Mouse (Mus musculus): ENCODE measurements around the gene Hist1h2ah.

Hist1h2ah gene

DNA sequence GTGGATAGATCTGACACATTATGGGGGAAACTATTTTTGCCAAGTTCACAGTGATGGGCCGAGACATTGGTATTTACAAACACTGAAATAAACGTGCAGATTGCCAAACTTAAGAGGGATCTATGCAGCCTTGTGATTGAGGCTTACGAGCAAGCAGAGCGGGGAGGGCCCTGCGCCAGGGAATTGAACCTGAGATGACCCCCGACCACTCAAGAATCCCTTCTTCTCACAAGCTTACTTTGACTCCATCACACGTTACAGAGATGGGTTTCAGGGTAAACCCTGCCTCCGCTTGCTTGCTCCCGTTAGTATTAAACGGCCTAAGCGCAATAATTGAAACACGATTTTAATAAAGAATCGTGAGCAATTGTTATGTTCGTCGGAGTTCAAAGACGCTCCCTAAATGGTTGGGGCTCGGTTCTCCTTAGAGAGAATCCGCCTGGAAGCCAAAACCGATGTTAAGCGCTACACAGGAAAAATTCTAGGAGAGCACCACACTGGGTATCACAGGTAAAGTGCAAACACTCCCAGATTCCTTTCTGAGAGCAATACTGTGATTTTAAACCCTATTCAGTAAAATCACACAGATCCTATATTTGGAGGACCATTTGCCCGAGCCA, 38.1 kb downstream of the Hist1h2ah start:
- H3K4me3 ChIP-seq (replicated peaks; ENCODE audit: low read length) = peak overlapping the region; percentile 78
- TF ChIP-seq CTCF (conservative IDR thresholded peaks at IDR 0.05; ENCODE audit: low read length) = no peak
- TF ChIP-seq POU5F1 (IDR thresholded peaks at IDR 0.05; ENCODE audit: borderline replicate concordance, low read length) = no peak
- TF ChIP-seq NANOG (IDR thresholded peaks at IDR 0.05; ENCODE audit: borderline replicate concordance, low read length) = no peak
- H3K9me3 ChIP-seq (ENCODE audit: low read length) = no peaks in the 10 kb centered on the region
- peaks cover 67% of the 10 kb centered on the region for H3K27me3 ChIP-seq (ENCODE audit: insufficient read depth, low read length)
- no peaks in the 10 kb centered on the region for H3K36me3 ChIP-seq (ENCODE audit: insufficient read depth, low read length)
- H3K4me1 ChIP-seq (replicated peaks; ENCODE audit: low read depth, low read length) = peaks cover 60% of the 10 kb centered on the region

DNA sequence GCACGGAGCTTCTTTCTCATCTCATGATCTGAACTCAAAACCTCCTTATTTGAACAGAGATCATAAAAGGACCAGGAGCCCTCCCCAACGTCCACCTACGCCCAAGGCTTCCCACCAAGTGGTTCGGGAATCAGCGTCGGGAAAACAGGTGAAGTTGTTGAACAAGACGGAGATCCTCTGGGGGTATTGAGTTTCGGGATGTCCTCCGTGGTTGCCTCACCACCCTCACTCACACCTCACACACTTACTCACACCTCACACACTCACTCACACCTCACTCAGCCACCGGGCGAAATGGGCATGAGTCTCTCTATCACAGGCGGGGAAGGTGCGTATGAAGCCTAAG, 38.6 kb downstream of the Hist1h2ah start:
- Histone ChIP-seq H3K4me3 (replicated peaks; ENCODE audit: low read length) (peak overlapping the region; percentile 78), H3K27me3 (ENCODE audit: insufficient read depth, low read length) (peaks cover 62% of the 10 kb centered on the region), H3K9me3 (ENCODE audit: low read length) (no peaks in the 10 kb centered on the region), H3K4me1 (replicated peaks; ENCODE audit: low read depth, low read length) (peaks cover 59% of the 10 kb centered on the region), H3K36me3 (ENCODE audit: insufficient read depth, low read length) (no peaks in the 10 kb centered on the region)
- no peak for TF ChIP-seq CTCF (conservative IDR thresholded peaks at IDR 0.05; ENCODE audit: low read length)
- TF ChIP-seq POU5F1 (IDR thresholded peaks at IDR 0.05; ENCODE audit: borderline replicate concordance, low read length) = no peak

DNA sequence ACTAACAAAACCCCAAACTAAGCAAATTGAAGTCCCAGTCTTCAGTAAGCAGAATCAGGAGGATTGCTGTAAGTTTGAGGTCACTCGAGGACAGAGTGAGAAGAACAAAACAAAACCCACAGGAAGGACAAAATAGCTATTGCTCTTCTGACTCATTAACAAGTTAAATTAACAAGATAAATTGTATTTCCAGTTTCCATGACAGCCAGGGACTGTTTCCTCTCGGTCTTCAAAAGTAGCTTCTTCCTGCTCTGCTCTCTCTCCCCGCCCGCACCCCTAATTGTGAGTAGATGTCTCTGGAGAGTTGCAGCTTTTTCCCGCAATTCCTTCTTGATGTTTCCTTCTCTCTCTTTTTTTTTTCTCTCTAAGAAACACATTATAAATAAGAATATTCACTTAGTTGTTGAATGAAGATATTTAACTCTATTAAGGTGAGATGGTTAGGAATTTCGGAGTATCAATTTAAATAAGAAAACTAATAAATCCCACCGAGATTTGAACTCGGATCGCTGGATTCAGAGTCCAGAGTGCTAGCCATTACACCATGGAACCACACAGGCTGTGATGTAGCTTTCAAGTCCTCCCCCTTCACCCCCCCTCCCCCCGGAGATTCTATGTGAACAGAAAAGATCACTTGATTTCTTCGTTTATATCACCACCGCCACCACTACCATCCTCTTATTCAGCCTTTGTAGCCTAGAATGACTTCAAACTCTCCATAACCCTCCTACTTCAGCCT, 39.1 kb downstream of the Hist1h2ah start:
- Histone ChIP-seq H3K36me3 (ENCODE audit: insufficient read depth, low read length) (no peaks in the 10 kb centered on the region), H3K9me3 (ENCODE audit: low read length) (peaks cover 1% of the 10 kb centered on the region; the same call in 1 of the 2 replicates), H3K27me3 (ENCODE audit: insufficient read depth, low read length) (peaks cover 57% of the 10 kb centered on the region), H3K4me3 (replicated peaks; ENCODE audit: low read length) (peak overlapping the region; percentile 78), H3K4me1 (replicated peaks; ENCODE audit: low read depth, low read length) (peaks cover 55% of the 10 kb centered on the region)
- TF ChIP-seq CTCF (conservative IDR thresholded peaks at IDR 0.05; ENCODE audit: low read length) (no peak), NANOG (IDR thresholded peaks at IDR 0.05; ENCODE audit: borderline replicate concordance, low read length) (no peak), POU5F1 (IDR thresholded peaks at IDR 0.05; ENCODE audit: borderline replicate concordance, low read length) (no peak)

DNA sequence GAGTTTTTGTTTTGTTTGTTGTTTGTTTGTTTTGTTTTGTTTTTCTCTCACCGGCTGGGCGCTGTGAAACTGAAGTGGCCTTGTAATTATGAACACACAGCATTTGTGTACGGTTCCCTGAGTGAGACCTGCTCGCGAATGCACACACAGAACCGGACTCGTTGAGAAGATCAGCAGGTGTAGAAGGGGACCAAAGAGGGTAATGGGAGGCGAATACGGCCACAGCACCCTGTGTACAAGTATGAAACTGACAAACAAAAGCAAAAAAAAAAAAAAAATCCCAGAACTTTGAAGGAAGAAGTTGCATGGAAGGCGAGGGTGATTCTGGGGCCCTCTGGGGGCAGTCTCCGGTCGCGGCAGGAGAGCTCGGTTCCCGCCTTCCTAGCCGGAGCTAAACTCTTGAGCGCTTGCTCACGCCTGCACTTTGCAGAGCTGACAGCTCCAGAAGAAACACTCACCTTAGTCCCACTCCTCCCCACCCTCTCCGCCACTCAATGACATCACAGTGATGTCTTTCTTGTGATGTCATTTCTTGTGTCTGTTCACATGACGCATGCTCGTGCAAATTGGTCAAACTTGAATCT, 39.9 kb downstream of the Hist1h2ah start:
- Histone ChIP-seq H3K9me3 (ENCODE audit: low read length) (peaks cover 6% of the 10 kb centered on the region; the same call in 1 of the 2 replicates), H3K36me3 (ENCODE audit: insufficient read depth, low read length) (no peaks in the 10 kb centered on the region), H3K4me3 (replicated peaks; ENCODE audit: low read length) (peak overlapping the region; percentile 78), H3K27me3 (ENCODE audit: insufficient read depth, low read length) (peaks cover 49% of the 10 kb centered on the region), H3K4me1 (replicated peaks; ENCODE audit: low read depth, low read length) (peaks cover 52% of the 10 kb centered on the region)
- TF ChIP-seq NANOG (IDR thresholded peaks at IDR 0.05; ENCODE audit: borderline replicate concordance, low read length) = no peak
- TF ChIP-seq CTCF (conservative IDR thresholded peaks at IDR 0.05; ENCODE audit: low read length) = no peak
- TF ChIP-seq POU5F1 (IDR thresholded peaks at IDR 0.05; ENCODE audit: borderline replicate concordance, low read length) = no peak

DNA sequence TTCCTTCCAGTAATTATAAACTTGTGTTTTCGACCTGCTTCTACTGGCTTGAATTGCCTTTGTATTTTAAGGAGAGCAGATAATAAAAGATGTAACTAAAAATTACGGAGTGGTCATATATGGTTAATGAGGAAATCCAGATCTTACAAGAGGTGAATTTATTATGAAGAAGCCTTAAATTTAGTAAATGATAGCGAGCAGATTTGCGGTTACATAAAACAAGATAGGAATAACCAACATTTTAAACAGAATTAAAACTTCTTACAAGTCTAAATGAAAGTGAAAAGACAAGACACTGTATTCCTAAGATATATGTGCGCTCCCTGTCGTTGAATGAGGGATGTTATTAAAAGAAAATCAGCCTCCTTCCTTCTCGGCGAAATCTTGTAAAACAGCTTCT, 40.5 kb downstream of the Hist1h2ah start:
- Histone ChIP-seq H3K36me3 (ENCODE audit: insufficient read depth, low read length) (no peaks in the 10 kb centered on the region), H3K4me3 (replicated peaks; ENCODE audit: low read length) (peak overlapping the region; percentile 78), H3K4me1 (replicated peaks; ENCODE audit: low read depth, low read length) (peaks cover 52% of the 10 kb centered on the region), H3K9me3 (ENCODE audit: low read length) (peaks cover 6% of the 10 kb centered on the region; the same call in 1 of the 2 replicates), H3K27me3 (ENCODE audit: insufficient read depth, low read length) (peaks cover 45% of the 10 kb centered on the region)
- TF ChIP-seq NANOG (IDR thresholded peaks at IDR 0.05; ENCODE audit: borderline replicate concordance, low read length) (no peak), CTCF (conservative IDR thresholded peaks at IDR 0.05; ENCODE audit: low read length) (no peak), POU5F1 (IDR thresholded peaks at IDR 0.05; ENCODE audit: borderline replicate concordance, low read length) (no peak)

DNA sequence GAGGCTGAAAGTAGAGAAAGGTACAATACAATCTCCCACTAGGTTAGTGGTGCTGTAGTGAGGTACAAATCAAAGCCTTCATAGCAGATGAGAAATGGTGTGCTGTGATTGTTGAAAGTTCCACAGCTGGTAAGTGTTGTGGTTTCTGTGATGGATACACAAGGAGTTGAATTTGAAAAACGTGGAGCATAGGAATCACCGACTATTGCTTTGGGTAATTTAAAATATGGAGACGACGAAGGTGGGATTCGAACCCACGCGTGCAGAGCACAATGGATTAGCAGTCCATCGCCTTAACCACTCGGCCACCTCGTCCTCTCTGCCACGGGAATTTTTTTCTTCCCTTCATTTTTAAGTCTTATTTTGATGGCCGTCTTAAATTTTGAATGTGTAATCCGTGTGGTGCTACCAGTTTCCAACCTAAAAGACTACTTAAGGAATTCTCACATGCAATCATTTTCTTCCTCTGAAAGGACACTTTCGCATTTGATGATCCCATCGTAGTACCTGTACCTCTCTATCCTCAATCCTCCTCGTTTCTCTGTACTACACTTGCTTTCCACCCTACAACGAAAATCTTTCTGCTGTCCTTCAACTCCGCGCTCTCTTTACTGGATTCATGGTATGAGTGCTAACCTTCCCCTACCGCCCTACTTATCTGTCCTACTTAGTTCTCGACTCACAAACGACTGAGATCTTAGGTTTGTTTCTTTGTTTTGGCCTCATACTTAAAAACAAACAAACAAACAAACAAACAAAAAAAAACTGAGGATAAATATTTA, 41.2 kb downstream of the Hist1h2ah start:
- Histone ChIP-seq H3K4me3 (replicated peaks; ENCODE audit: low read length) (peak overlapping the region; percentile 78), H3K27me3 (ENCODE audit: insufficient read depth, low read length) (peaks cover 38% of the 10 kb centered on the region), H3K9me3 (ENCODE audit: low read length) (peaks cover 6% of the 10 kb centered on the region; the same call in 1 of the 2 replicates), H3K36me3 (ENCODE audit: insufficient read depth, low read length) (no peaks in the 10 kb centered on the region), H3K4me1 (replicated peaks; ENCODE audit: low read depth, low read length) (peaks cover 52% of the 10 kb centered on the region)
- no peak for TF ChIP-seq NANOG (IDR thresholded peaks at IDR 0.05; ENCODE audit: borderline replicate concordance, low read length)
- TF ChIP-seq POU5F1 (IDR thresholded peaks at IDR 0.05; ENCODE audit: borderline replicate concordance, low read length) = no peak
- TF ChIP-seq CTCF (conservative IDR thresholded peaks at IDR 0.05; ENCODE audit: low read length) = no peak

DNA sequence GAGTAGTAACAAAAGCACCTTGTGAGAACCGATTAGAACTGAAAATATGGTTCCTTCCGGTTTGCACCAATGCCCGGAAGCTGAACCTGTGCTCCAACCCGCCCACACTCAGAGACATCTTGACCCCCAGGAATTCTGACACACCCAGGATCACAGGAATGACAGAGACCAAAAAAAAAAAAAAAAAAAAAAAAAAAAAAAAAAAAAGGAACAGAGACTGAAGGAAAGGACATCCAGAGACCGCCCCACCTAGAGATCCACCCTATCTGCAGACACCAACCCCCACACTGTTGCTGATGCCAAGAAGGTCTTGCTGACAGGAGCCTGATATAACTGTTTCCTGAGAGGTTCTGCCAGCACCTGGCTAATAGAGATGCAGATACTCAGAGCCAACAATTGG, 42.8 kb downstream of the Hist1h2ah start:
- Histone ChIP-seq H3K36me3 (ENCODE audit: insufficient read depth, low read length) (no peaks in the 10 kb centered on the region), H3K4me3 (replicated peaks; ENCODE audit: low read length) (no peak overlapping the region), H3K9me3 (ENCODE audit: low read length) (peaks cover 6% of the 10 kb centered on the region; the same call in 1 of the 2 replicates), H3K27me3 (ENCODE audit: insufficient read depth, low read length) (peaks cover 22% of the 10 kb centered on the region), H3K4me1 (replicated peaks; ENCODE audit: low read depth, low read length) (peaks cover 43% of the 10 kb centered on the region)
- TF ChIP-seq CTCF (conservative IDR thresholded peaks at IDR 0.05; ENCODE audit: low read length) = no peak
- TF ChIP-seq NANOG (IDR thresholded peaks at IDR 0.05; ENCODE audit: borderline replicate concordance, low read length) = no peak
- TF ChIP-seq POU5F1 (IDR thresholded peaks at IDR 0.05; ENCODE audit: borderline replicate concordance, low read length) = no peak

Measured in E14TG2a.4 (cell line).